Mouse (Mus musculus): ENCODE data around the gene Dmgdh. TPM values are rescaled to one million over a fixed set of nuclear protein-coding genes. Genes with fewer than 3 reads are reported as not detected.

Gene Dmgdh
- polyA plus RNA-seq, 1 experiment, result not detected

GRCm38 (mm10) chr13:93705697-93706096 is 31.5 kb downstream of the Dmgdh start:
- Histone ChIP-seq H3K27me3 (ENCODE audit: control insufficient read depth, insufficient read depth, low read length) (no peaks in the 10 kb centered on the region), H3K4me1 (ENCODE audit: control insufficient read depth, insufficient read depth, insufficient read length) (no peaks in the 10 kb centered on the region), H3K4me3 (ENCODE audit: extremely low read depth, insufficient read depth, insufficient read length) (no peak overlapping the region), H3K36me3 (ENCODE audit: control insufficient read depth, insufficient read depth, low read length) (no peaks in the 10 kb centered on the region), H3K27ac (ENCODE audit: insufficient read depth, low read length) (no peak overlapping the region)
- 94% methylated on average over 4 of the region's 4 CpGs for WGBS
- TF ChIP-seq CTCF (IDR thresholded peaks at IDR 0.05; ENCODE audit: extremely low read depth, insufficient read depth, insufficient read length, insufficient replicate concordance), result no peak
- no peak for TF ChIP-seq POLR2A (IDR thresholded peaks at IDR 0.05; ENCODE audit: low read depth, low read length)
- DNase-seq (ENCODE audit: low read depth in 1 of 2, low spot score in 2 of 2), result no peak

- no peak for DNase-seq (ENCODE audit: low read depth in 1 of 2, low spot score in 2 of 2)
- TF ChIP-seq POLR2A (IDR thresholded peaks at IDR 0.05; ENCODE audit: low read depth, low read length) (no peak), CTCF (IDR thresholded peaks at IDR 0.05; ENCODE audit: extremely low read depth, insufficient read depth, insufficient read length, insufficient replicate concordance) (no peak)
- no peaks in the 10 kb centered on the region for H3K36me3 ChIP-seq (ENCODE audit: control insufficient read depth, insufficient read depth, low read length)
- H3K27me3 ChIP-seq (ENCODE audit: control insufficient read depth, insufficient read depth, low read length), result no peaks in the 10 kb centered on the region
- no peaks in the 10 kb centered on the region for H3K4me1 ChIP-seq (ENCODE audit: control insufficient read depth, insufficient read depth, insufficient read length)
- 87% methylated on average over 4 of the region's 4 CpGs for WGBS
- H3K4me3 ChIP-seq (ENCODE audit: extremely low read depth, insufficient read depth, insufficient read length), result no peak overlapping the region
- no peak overlapping the region for H3K27ac ChIP-seq (ENCODE audit: insufficient read depth, low read length)
Observed at GRCm38 (mm10) chr13:93707271-93707670, 33.0 kb downstream of the Dmgdh start.

- 92% methylated on average over 4 of the region's 4 CpGs for WGBS
- no peaks in the 10 kb centered on the region for H3K27me3 ChIP-seq (ENCODE audit: control insufficient read depth, insufficient read depth, low read length)
- H3K36me3 ChIP-seq (ENCODE audit: control insufficient read depth, insufficient read depth, low read length), result no peaks in the 10 kb centered on the region
- DNase-seq (ENCODE audit: low read depth in 1 of 2, low spot score in 2 of 2), result no peak
- H3K27ac ChIP-seq (ENCODE audit: insufficient read depth, low read length), result no peak overlapping the region
- H3K4me3 ChIP-seq (ENCODE audit: extremely low read depth, insufficient read depth, insufficient read length), result no peak overlapping the region
- no peak for TF ChIP-seq CTCF (IDR thresholded peaks at IDR 0.05; ENCODE audit: extremely low read depth, insufficient read depth, insufficient read length, insufficient replicate concordance)
- no peak for TF ChIP-seq POLR2A (IDR thresholded peaks at IDR 0.05; ENCODE audit: low read depth, low read length)
- H3K4me1 ChIP-seq (ENCODE audit: control insufficient read depth, insufficient read depth, insufficient read length), result no peaks in the 10 kb centered on the region
Observed at GRCm38 (mm10) chr13:93710325-93710724, 36.1 kb downstream of the Dmgdh start.

GRCm38 (mm10) chr13:93711226-93711625 is 37.0 kb downstream of the Dmgdh start:
- no peaks in the 10 kb centered on the region for H3K4me1 ChIP-seq (ENCODE audit: control insufficient read depth, insufficient read depth, insufficient read length)
- H3K4me3 ChIP-seq (ENCODE audit: extremely low read depth, insufficient read depth, insufficient read length), result no peak overlapping the region
- DNase-seq (ENCODE audit: low read depth in 1 of 2, low spot score in 2 of 2), result no peak
- 88% methylated on average over 4 of the region's 4 CpGs for WGBS
- TF ChIP-seq POLR2A (IDR thresholded peaks at IDR 0.05; ENCODE audit: low read depth, low read length) (no peak), CTCF (IDR thresholded peaks at IDR 0.05; ENCODE audit: extremely low read depth, insufficient read depth, insufficient read length, insufficient replicate concordance) (no peak)
- no peak overlapping the region for H3K27ac ChIP-seq (ENCODE audit: insufficient read depth, low read length)
- H3K27me3 ChIP-seq (ENCODE audit: control insufficient read depth, insufficient read depth, low read length), result no peaks in the 10 kb centered on the region
- H3K36me3 ChIP-seq (ENCODE audit: control insufficient read depth, insufficient read depth, low read length), result no peaks in the 10 kb centered on the region

- no peaks in the 10 kb centered on the region for H3K4me1 ChIP-seq (ENCODE audit: control insufficient read depth, insufficient read depth, insufficient read length)
- no peaks in the 10 kb centered on the region for H3K36me3 ChIP-seq (ENCODE audit: control insufficient read depth, insufficient read depth, low read length)
- no peaks in the 10 kb centered on the region for H3K27me3 ChIP-seq (ENCODE audit: control insufficient read depth, insufficient read depth, low read length)
- H3K27ac ChIP-seq (ENCODE audit: insufficient read depth, low read length), result no peak overlapping the region
- no peak for DNase-seq (ENCODE audit: low read depth in 1 of 2, low spot score in 2 of 2)
- TF ChIP-seq CTCF (IDR thresholded peaks at IDR 0.05; ENCODE audit: extremely low read depth, insufficient read depth, insufficient read length, insufficient replicate concordance) (no peak), POLR2A (IDR thresholded peaks at IDR 0.05; ENCODE audit: low read depth, low read length) (no peak)
- 90% methylated on average over 4 of the region's 4 CpGs for WGBS
- H3K4me3 ChIP-seq (ENCODE audit: extremely low read depth, insufficient read depth, insufficient read length), result no peak overlapping the region
Observed at GRCm38 (mm10) chr13:93712362-93712761, 38.1 kb downstream of the Dmgdh start.

GRCm38 (mm10) chr13:93713826-93714225 is 39.6 kb downstream of the Dmgdh start:
- Histone ChIP-seq H3K4me1 (ENCODE audit: control insufficient read depth, insufficient read depth, insufficient read length) (no peaks in the 10 kb centered on the region), H3K36me3 (ENCODE audit: control insufficient read depth, insufficient read depth, low read length) (no peaks in the 10 kb centered on the region), H3K27ac (ENCODE audit: insufficient read depth, low read length) (no peak overlapping the region), H3K4me3 (ENCODE audit: extremely low read depth, insufficient read depth, insufficient read length) (no peak overlapping the region), H3K27me3 (ENCODE audit: control insufficient read depth, insufficient read depth, low read length) (no peaks in the 10 kb centered on the region)
- TF ChIP-seq POLR2A (IDR thresholded peaks at IDR 0.05; ENCODE audit: low read depth, low read length), result no peak
- TF ChIP-seq CTCF (IDR thresholded peaks at IDR 0.05; ENCODE audit: extremely low read depth, insufficient read depth, insufficient read length, insufficient replicate concordance), result no peak
- 90% methylated on average over 3 of the region's 3 CpGs for WGBS
- no peak for DNase-seq (ENCODE audit: low read depth in 1 of 2, low spot score in 2 of 2)

- no peak overlapping the region for H3K4me3 ChIP-seq (ENCODE audit: extremely low read depth, insufficient read depth, insufficient read length)
- no peaks in the 10 kb centered on the region for H3K4me1 ChIP-seq (ENCODE audit: control insufficient read depth, insufficient read depth, insufficient read length)
- no peaks in the 10 kb centered on the region for H3K36me3 ChIP-seq (ENCODE audit: control insufficient read depth, insufficient read depth, low read length)
- no peak overlapping the region for H3K27ac ChIP-seq (ENCODE audit: insufficient read depth, low read length)
- TF ChIP-seq CTCF (IDR thresholded peaks at IDR 0.05; ENCODE audit: extremely low read depth, insufficient read depth, insufficient read length, insufficient replicate concordance), result no peak
- no peak for TF ChIP-seq POLR2A (IDR thresholded peaks at IDR 0.05; ENCODE audit: low read depth, low read length)
- no peak for DNase-seq (ENCODE audit: low read depth in 1 of 2, low spot score in 2 of 2)
- H3K27me3 ChIP-seq (ENCODE audit: control insufficient read depth, insufficient read depth, low read length), result no peaks in the 10 kb centered on the region
- 89% methylated on average over 7 of the region's 7 CpGs for WGBS
Observed at GRCm38 (mm10) chr13:93717113-93717512, 42.9 kb downstream of the Dmgdh start.
